Mouse (Mus musculus): ENCODE results near the gene Spib.

- TF ChIP-seq CTCF (IDR thresholded peaks at IDR 0.05; ENCODE audit: extremely low read depth, insufficient read depth, low read length) (no peak), POLR2A (IDR thresholded peaks at IDR 0.05; ENCODE audit: extremely low read depth, insufficient read depth, low read length) (no peak)
Observed at GRCm38 (mm10) chr7:44564486-44564885, 32.6 kb upstream of the Spib start.

Measured in cortical plate, adult 2 months (tissue).